Mouse (Mus musculus) testis, postnatal 10 days (tissue): ENCODE results near the gene Whrn.
A peak's percentile ranks its signal among the peaks of the same experiment; 100 is the strongest.

Experiments
- DNase-seq: peaks from one replicate; pipeline ENCODE4 v3.0.0; 2021; ENCODE audit warnings: low spot score

Whrn gene

DNA sequence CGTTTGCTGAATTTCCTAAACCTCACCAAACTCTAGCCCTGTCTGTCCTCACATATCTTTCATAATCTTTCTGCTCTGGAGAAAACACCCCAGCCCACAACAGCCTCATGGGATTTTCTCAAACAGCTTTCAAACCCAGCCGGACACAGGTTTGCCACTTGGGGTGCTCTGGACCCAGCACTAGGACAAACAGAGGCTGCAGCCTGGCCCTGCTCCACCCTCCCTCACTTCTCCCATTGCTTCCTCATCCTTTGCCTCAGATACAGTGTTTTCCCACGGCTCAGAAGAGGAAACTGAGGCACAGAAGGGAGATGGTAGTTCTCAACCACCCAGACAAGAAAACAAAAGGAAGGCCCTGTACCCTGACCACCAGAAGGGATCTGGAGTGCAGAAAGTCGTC is 90.1 kb downstream of the Whrn start:
- DNase-seq: no peak

DNA sequence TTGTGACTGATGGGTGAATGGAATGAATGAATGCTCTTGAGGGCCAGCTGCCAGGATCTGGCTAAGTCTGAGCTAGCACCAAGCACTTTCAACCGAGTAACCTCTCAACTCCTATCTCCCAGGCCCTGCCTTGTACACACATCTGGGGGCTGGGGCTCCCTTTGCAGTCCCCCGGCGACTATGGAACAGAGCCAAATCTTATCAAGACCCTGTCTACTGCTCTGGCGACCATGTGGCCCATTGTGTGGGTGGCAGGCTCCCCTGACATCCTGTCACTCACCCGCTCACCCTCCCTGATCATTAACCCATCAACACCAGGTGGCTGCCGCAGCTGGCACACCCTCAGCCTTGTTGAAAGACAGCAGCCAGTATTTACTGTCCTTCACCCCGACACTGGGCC is 90.7 kb downstream of the Whrn start:
- no peak for DNase-seq

DNA sequence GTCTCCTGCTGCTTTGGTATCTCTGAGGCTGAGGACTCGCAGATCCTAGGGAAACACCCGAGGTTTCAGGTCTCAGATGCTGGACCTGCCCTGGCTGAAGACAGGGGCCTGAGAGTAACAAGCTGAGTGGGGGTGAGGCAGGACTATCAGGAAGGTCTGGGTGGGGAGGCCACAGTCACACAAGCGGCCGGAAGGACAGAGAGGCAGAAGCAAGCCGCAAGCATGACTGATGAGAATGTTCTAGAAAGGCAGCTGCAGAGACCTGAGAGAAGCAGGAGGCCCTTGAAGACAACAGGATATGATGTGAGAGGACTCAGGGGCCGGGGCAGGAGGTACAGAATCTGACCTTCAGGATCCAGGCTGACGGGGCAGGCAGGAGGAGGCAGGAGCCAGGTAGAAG is 91.6 kb downstream of the Whrn start:
- no peak for DNase-seq

DNA sequence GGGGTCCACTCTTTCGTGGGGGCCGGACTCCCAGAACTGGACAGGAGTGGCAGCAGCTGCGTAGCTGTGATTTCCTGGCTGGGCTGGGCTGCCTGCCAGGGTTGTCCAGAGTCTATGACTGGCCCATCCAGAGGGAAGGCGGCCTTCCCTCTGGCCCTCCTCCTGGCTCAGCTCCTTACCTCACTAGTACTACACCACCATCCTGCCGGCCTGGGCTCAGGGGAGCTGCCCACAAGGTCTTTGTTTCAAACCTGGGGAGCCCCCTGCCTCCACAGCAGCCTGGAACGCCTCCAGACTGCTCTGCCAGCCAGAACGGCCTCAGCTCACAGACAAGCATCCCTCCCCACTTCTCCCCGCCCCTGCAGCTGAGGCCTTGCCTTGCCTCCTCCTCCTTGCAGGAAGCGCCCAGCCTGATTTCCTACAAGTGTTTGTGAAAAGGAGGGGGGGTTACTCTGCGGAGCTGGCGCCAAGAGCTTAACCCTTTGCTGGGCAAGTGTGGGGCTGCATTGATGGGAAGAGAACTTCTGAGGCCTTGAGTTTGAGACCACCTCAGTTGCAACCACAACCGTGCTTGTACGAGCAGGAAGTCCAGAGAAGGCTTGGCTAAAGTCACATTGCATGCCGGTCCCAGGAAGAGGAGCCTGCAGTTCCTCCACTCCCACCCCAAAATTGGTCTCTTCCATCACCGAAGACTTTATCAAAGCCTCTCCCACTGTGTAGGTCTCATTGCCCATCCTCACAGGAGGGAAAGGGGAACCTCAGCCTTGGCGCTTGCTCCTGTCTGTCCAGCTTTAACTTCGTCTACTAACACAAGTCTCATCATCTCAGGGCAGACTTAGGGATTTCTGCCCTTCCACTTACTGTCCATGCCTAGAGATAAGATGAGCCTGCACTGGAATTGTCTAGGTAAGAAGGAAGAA is 92.5 kb downstream of the Whrn start, which contains the start of gene Akna:
Akna (minus strand) TSS at position 315 of the 920 bp plus-strand sequence.
- peak; percentile 91 for DNase-seq

DNA sequence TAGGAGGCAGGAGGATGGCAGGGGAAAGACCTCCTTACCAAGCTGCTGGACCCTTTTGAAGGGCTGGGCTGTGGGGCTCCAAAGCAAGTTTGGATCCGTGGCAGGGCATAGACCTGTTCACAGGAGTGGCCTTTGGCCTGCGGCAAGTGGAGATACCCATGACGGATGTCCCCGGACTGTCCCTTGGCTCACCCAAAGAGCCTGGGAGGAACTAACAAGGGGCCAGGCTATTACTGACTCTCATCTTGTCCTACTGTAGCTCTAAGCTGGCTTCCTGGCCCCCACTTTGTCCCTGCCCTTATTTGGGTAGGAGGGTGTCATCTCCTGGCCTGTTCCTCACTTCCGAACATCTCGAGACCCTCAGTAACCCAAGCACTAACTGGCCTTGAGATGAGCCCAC is 93.2 kb downstream of the Whrn start:
- no peak for DNase-seq

DNA sequence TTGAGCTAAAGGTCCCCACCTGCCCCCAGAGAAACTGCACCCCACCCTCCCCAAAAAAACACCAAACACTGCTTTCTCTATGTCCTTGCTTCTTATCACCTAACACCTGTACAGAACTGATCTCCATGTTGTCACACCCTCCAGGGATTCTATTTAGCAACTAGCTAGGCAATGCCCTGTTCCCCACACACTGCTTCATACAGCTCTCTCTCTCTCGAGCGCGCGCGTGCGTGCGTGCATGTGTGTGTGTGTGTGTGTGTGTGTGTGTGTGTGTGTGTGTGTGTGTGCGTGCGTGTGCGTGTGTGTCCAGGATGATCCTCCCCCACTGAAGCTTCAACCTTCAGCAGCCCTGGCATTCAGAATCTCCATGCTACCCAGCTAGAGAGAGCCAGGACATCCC is 93.7 kb downstream of the Whrn start:
- no peak for DNase-seq

DNA sequence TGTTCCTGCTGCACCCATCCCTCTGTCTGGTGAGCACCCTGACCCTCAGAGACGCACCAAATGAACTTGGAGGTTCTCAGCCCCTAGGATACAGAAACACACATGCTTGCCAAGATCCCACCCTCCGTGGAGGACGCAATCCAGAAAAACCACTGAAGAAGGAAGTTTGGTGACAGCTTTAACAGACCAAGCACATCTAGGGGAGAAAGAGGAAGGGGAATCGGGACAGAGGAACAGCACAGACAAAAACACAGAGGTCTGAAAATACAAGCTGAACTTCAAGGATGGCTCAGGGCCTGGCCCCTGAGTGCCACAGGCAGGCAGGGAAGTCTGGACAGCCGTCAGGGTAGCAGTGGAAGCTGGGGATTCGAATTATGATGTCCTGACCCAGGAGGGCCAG is 94.2 kb downstream of the Whrn start:
- DNase-seq: no peak

DNA sequence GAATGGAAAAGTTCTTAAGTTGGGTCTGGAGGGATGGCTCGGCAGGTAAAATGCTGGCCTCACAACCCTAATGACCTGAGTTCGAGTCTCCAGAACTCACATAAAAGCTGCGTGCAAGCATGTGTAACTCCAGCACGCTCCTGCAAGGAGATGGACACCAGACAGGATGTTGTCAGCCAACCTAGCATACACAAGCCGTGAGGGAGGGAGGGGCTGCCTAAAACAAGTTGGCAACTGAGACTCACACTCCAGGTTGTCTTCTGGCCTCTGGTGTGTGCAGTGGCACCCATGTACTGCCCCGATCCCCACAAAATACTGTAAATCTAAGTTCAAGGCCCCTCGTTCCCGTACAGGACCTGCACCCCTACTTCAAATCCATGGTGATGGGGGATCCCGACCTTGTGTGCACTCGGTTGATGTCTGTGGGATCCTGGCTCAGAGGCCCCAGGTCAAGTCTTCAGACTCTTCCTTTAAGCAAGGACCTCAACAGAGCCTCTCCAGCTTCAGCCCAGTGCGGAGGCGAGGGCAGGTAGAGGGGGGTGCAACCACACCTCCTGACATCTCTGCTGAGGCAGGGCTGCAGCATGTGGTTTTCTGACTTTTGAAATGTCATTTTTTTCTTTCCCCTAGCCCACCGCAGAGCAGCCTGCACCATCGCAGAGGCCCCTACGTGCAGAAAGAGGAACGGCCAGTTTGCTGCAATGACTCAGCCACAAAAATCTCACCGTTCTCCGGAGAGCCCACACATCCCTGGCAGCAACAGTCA is 95.1 kb downstream of the Whrn start:
- no peak for DNase-seq

DNA sequence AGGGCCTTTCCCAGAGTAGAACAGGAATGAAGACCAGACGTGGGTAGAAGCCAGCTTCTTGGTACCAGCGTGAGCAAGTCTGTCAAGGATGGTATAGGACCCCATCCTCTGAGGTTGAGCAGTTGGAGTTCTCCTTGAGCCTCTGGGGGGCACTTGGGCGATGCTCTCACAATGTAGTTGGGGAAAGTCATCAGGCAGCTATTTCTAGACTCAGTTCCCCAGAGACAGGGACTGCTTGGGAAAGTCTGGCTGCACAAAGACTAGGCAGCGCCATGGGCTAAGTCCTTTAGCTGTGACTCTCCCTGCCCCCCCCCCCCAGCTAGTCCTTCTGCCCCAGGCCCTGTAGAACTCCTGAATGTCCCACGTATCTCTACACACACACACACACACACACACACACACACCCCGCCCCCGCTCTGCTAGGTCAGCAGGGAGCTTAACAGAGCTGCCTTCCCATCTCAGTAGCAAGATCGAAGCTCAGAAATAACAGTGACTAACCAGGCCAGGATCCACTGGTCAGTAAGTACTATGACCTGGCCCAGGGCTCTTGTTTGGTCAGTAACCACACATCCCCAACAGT is 96.0 kb downstream of the Whrn start:
- no peak for DNase-seq

DNA sequence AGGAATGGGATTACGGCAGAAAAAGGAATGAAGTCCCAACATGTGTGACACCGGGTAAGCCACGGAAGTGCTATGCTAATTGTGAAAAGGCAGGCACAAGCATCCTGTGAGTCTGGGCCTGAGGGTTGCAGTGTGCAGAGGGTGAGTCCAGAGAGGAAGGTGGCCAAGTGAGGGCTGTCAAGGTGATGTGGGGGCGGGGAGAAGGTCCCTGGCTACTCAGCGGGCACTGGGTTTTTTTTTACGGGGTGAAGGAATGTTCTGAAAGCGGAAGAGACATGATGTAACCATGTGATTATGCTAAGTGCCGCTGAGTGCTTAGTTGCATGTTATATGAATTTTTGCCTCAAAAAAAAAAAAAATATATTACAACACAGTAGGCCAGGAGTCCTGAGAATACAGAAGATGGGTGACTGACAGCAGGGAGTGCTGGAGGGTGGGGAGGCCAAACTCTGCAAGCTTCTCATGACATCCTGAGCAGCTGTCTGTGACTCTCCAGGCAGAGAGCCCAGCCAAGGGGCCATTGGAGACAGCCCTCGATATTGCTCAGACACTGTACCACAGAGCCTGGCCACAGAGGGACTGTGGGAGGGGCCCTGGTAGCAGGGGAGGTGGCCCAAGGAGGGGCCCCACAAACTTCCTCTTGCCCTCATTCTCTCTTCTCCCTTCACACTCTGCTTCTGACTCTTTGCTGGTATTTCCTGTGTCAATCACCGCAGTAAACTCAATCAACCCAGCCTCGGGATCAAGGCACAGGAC is 96.8 kb downstream of the Whrn start:
- DNase-seq: no peak

DNA sequence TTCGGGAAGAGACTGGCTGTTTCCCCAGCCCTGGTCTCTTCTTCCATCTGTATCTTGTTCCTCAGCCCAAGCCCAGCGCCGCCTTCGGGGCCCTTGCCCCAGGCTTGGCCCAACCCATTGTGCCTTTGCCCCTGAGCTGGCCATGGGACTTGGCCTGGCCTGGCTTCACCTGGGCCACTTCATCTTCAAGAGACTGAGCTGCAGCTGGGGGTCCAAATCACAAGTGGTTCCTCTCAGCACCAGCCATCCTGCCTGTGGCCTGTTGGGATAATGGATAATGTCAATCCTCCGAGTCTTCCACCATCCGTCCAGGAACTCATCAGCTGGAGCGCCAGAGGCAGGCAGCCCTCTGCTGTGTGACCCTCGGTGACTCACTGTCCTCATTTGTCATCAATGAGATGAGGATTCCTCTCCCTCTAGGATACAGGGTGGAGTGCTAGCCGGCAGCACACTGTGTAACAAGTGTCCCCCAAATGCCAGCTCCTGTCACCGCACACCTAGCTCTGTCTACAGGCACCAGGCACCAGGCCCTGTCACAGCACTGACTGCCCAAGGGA is 97.7 kb downstream of the Whrn start:
- DNase-seq: no peak

DNA sequence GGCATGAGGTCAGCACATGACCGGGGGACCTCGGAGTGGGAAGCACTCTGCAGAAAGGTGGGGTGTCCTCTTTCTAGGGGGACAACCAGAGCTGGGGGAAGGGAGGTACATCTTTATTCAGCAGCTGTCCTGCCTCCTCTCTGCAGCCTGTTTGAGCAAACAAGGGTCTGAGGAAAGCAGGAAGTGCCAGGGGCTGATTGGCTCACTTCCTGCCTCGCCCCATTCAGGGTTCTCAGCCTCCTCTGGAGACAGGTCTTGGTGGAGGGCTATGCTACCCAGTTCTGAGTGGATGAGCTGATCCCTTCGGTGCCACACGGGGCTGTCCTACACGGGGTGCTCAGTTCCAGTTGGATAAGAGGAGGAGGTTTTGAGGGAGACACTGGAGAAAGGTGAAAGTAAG is 104.5 kb downstream of the Whrn start:
- no peak for DNase-seq

DNA sequence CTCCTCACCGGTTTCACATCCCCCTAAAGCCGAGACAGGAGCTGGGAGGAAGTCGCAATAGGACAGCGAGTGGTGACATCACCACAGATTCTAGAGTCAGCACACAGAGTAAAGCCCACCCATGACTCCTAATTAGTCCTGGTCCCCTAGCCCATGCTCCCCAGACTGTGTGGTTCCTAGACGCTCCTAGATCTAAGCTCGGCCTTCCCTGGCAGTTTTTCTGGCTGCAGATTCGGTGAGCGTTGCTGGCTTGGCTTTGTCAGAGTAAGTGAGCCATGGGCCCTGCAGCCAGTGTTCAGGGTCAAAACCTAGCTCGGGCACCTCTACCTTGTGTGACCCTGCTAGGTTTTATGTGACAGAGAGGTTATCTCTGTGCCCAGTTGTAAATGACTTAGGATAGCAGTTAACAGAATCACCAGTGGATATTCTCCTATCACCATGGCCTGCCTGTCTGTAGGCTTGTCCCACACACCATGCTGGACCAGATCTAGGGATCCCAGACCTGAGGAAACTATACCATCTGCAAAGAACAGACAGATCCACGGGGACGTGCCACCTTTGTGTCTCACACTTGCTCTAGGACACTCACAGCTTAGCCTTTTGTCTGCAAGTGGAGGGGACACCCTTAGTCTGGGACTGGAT is 105.8 kb downstream of the Whrn start:
- DNase-seq: no peak

DNA sequence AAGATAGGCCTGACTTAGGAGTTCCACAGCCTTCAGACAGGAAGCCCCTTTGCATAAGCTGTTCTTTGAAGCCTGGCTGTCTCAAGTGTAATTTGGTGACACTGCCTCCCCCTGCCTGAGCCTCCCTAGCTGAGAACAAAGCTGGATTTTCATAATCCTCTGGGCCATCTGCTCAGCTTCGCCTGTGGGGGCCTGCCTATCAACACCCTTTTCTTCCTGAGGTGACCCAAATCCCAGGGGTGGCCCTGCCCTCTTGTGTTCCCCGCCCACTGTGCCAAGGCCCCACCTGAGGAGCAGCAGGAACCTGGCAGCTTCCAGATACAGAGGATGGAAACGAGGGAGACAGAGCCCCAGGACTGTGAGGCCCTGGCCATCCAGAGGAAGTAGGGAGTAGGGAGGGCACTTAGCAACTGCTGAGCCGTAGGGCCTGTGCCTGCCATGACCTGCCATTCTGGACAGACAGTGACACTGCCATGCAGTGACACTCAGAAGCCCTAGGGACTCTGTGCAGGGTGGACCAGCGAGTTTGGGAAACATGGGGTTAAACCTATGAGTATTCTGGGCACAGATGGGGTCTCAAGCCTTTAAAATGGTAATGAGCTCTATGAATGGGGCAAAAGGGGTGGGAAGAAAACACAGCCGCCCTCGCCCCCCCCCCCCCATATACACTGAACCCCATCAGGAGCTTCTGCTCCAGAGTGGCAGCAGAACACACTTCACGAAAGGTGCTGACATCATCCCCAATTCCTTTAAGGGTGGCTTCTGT is 106.5 kb downstream of the Whrn start:
- no peak for DNase-seq

DNA sequence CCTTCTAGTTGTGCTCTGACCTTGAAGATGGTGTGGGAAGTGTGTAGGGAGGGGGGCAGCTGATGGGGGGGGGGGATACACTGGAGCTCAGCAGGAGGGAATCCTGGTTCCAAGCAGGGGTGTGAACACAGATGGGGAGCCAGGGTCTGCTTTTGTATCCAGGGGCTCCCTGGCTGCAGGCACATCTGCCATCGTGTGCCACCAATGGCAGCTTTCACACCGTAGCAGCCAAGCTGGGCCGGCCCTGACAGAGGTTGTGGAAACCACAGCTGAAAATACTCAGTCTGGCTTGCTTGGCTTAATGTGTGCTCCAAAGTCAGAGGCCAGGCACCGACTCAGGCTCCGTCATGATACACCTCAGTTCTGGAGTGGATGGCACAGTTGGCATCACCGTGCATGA is 107.8 kb downstream of the Whrn start:
- no peak for DNase-seq

DNA sequence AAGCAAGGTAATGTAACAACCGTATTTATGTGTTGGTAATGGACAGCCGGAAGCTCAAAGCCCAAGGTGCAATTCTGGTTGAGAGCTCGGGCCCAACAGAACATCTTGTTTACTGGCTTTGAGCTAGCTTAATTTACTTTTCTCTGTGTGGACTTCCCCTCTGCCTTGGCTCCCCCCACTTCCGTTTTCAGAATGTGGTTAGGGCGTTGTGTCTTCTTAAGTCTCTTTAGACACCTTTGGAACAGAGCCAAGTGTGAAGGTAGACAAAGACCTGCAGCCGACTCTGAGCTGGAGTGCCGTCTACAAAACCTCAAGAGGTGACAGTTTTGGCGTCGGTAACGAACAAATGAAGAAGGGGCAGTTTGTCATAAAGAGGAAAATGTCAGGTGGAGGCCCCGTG is 110.0 kb downstream of the Whrn start:
- no peak for DNase-seq

DNA sequence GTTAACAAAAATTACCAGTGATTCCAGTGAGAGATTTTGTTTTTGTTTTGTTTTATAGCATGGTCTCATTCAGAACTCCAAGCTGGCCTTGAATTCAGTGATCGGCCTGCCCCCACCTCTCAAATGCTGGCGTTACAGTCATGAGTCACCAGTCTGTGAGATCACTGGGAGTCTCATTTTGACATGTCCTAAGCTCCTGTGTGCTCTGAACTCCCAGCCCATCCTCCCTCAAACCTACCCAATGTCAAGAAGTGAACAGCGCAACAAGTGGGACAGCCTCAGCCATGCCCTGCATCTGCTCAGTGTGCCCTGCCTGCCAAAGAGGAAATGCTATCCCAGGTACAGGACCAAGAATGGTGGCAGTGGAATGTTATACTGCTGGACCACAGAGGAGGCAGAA is 110.5 kb downstream of the Whrn start:
- DNase-seq: no peak

DNA sequence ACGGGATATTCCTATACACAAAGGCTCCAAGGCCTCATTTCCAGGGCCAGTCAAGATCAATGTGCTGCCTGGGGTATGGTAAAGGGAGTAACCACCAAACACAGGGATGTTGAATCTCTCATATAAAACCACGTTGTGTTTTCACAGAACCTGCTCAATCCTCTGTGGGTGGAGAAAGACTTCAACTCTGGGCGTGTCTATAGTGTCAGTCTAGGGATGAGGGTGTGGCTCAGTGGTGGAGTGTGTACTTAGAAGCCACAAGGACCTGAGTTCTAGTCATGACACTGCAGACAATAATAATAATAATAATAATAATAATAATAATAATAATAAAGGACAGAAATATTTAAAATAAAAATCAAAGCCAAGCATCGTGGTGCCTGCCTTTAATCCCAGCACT is 111.5 kb downstream of the Whrn start:
- DNase-seq: no peak

DNA sequence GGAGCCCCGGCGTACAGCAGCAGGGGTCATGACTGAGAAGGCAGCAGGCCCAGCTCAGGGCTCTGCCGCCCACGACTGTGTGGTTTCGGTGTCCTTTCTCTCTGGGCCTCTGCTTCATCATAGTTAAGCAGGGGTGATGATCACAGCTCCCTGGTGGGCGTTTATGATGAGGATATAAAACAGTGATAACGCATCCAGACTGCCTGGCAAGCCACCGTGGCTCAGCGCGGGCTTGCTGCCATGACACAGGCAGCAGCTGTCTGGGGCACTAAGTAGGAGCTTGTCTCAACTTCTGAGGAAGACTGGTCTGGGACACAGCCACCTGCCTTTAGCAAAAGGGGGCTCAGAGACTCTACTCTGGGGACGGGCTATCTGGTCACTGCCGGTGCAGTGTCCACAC is 112.3 kb downstream of the Whrn start:
- no peak for DNase-seq

DNA sequence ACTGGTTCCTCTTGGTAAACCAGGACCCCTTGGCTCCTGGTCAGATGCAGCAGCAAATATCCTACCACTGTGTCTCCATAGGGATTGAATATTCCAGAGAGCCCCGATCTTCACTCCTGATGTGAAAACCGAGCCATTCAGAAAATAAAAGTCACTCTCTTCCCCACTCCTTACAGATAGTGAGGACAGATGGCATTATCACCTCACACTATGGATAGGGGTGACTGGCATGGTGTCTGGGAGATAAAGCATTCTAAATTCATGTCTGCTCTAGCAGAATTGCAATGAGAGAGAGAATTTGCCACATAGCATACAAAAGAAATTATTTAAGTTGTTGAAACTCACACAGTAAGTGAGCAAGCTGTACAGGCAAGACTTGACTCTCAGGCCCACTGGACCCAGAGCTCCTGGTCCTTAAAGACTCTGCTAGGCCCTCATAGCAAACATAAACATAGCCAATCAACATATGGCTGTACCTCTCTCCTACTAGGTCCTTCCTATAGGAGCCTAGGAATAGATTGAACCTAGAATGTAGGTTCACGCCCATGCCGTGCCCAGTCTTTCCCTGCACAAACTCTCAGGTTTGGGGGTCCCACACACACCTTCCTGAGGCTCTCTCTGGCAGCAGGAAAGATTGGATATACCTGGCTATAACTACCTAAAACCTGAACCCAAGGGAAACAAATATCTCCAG is 113.0 kb downstream of the Whrn start:
- DNase-seq: no peak
